Mouse (Mus musculus) G1E-ER4 (cell line): ENCODE results near the gene Nkapl. TPM values are rescaled to one million over a fixed set of nuclear protein-coding genes. Genes with fewer than 3 reads are reported as not detected.
A peak's percentile ranks its signal among the peaks of the same experiment; 100 is the strongest.
"Not testable (repeated sequence)": the region's sequence is repeated elsewhere in the genome, so short reads cannot be mapped to it uniquely, and the experiment has no call there.

Experiments used
- GATA1 ChIP-seq: IDR thresholded peaks from one replicate; pipeline ENCODE4 v1.8.0; 2012; ENCODE audit warnings: low read length, inconsistent platforms
- polyA plus RNA-seq: library from polyadenylated mRNA; stranded (reverse); fragments of >175 nt; gene quantifications from 2 replicates; pipeline ENCODE4 v1.2.3, GENCODE M21; 2012

The Nkapl gene
- polyA plus RNA-seq = 1.1 and 1.9 TPM in 2 replicates

GRCm38 (mm10) chr13:21468061-21469019, at the start of gene Nkapl:
TSS of gene Nkapl (minus strand) at chr13:21468509.
- TF ChIP-seq GATA1 = no peak

GRCm38 (mm10) chr13:21506221-21506649, 37.9 kb upstream of the Nkapl start:
- no peak for TF ChIP-seq GATA1

GRCm38 (mm10) chr13:21502296-21502695, 34.0 kb upstream of the Nkapl start:
- no peak for TF ChIP-seq GATA1

- not testable (repeated sequence) for TF ChIP-seq GATA1
These were observed 32.9 kb upstream of the Nkapl start, which contains the start of gene Gm11273 for GRCm38 (mm10) chr13:21501182-21501581. TSS of gene Gm11273 (minus strand) at chr13:21501418.

- no peak for TF ChIP-seq GATA1
These were observed 26.8 kb upstream of the Nkapl start, which contains the start of gene AK157302 for GRCm38 (mm10) chr13:21495080-21495479. TSS of gene AK157302 (plus strand) at chr13:21495223.

- TF ChIP-seq GATA1 = no peak
These were observed 24.5 kb upstream of the Nkapl start for GRCm38 (mm10) chr13:21492847-21493246.

- TF ChIP-seq GATA1 = no peak
These were observed 18.6 kb upstream of the Nkapl start for GRCm38 (mm10) chr13:21486881-21487280.

GRCm38 (mm10) chr13:21478759-21479670, 10.7 kb upstream of the Nkapl start, which contains the start of the genes Zkscan4 and Gm10065:
TSS of gene Zkscan4 (plus strand) at chr13:21478907.
TSS of gene Gm10065 (minus strand) at chr13:21479441.
- not testable (repeated sequence) for TF ChIP-seq GATA1

GRCm38 (mm10) chr13:21472427-21472826, 4.1 kb upstream of the Nkapl start:
- no peak for TF ChIP-seq GATA1

- peak; percentile 15 for TF ChIP-seq GATA1
These were observed 788 bp upstream of the Nkapl start for GRCm38 (mm10) chr13:21469097-21469496.

GRCm38 (mm10) chr13:21467336-21467735, 973 bp downstream of the Nkapl start:
- TF ChIP-seq GATA1 = no peak

GRCm38 (mm10) chr13:21456347-21456746, 12.0 kb downstream of the Nkapl start:
- no peak for TF ChIP-seq GATA1

GRCm38 (mm10) chr13:21454133-21454532, 14.2 kb downstream of the Nkapl start:
- no peak for TF ChIP-seq GATA1

- TF ChIP-seq GATA1 = no peak
These were observed 14.9 kb downstream of the Nkapl start, which contains the start of gene Zscan26 for GRCm38 (mm10) chr13:21453449-21453848. TSS of gene Zscan26 (minus strand) at chr13:21453730.

- TF ChIP-seq GATA1 = no peak
These were observed 15.3 kb downstream of the Nkapl start for GRCm38 (mm10) chr13:21453042-21453441.
